Mouse (Mus musculus) forebrain, embryonic 14.5 days (tissue): ENCODE data around the gene Atg4d. TPM values are rescaled to one million over a fixed set of nuclear protein-coding genes. Genes with fewer than 3 reads are reported as not detected.
"Not testable (repeated sequence)": the region's sequence is repeated elsewhere in the genome, so short reads cannot be mapped to it uniquely, and the experiment has no call there.

Experiments
- ATAC-seq: fragments of 200-750 bp; cut with Nextera tagmentation; 2 replicates; pipeline ENCODE4 v1.8.0; 2017; ENCODE audit warnings: mild to moderate bottlenecking, moderate library complexity
- DNase-seq: peaks from one replicate; pipeline ENCODE4 v3.0.0-alpha.2; 2015; ENCODE audit warnings: low spot score
- H3K27ac ChIP-seq: fragments of 300-500 bp; sonication (generic); 2 replicates; pipeline ENCODE4 v1.5.1; 2014; ENCODE audit warnings: low read depth, mild to moderate bottlenecking, control low read depth, low read length, moderate library complexity
- H3K27me3 ChIP-seq: fragments of 300-500 bp; sonication (generic); replicated peaks from 2 replicates; pipeline ENCODE4 v1.6.1; 2014; ENCODE audit warnings: low read length, control low read depth, mixed read lengths; ENCODE audit not compliant: control insufficient read depth, insufficient read depth
- H3K36me3 ChIP-seq: fragments of 300-500 bp; sonication (generic); 2 replicates; pipeline ENCODE4 v1.6.1; 2014; ENCODE audit warnings: low read length, control low read depth; ENCODE audit not compliant: control insufficient read depth, insufficient read depth
- H3K4me1 ChIP-seq: fragments of 300-500 bp; sonication (generic); 2 replicates; pipeline ENCODE4 v1.6.1; 2014; ENCODE audit warnings: antibody characterized with exemption, low read length, control low read depth; ENCODE audit not compliant: control insufficient read depth, insufficient read depth
- H3K4me2 ChIP-seq: fragments of 300-500 bp; sonication (generic); 2 replicates; pipeline ENCODE4 v1.6.1; 2014; ENCODE audit warnings: mild to moderate bottlenecking, control low read depth, low read length
- H3K4me3 ChIP-seq: fragments of 300-500 bp; sonication (generic); 2 replicates; pipeline ENCODE4 v1.5.1; 2014; ENCODE audit warnings: low read depth, low read length, control low read depth
- H3K9ac ChIP-seq: fragments of 300-500 bp; sonication (generic); 2 replicates; pipeline ENCODE4 v1.6.1; 2014; ENCODE audit warnings: mild to moderate bottlenecking, low read length, control low read depth, moderate library complexity
- H3K9me3 ChIP-seq: fragments of 300-500 bp; sonication (generic); replicated peaks from 2 replicates; pipeline ENCODE4 v1.6.1; 2016; ENCODE audit warnings: low read length, control low read depth, mixed read lengths; ENCODE audit not compliant: control insufficient read depth
- WGBS: fragments of 180-500 bp; shearing (Covaris S2); extraction: QIAGEN DNeasy Blood & Tissue Kit; methylation state at CpG from one replicate; pipeline ENCODE4 v1.1.7; 2014; 5-methylcytosine and 5-hydroxymethylcytosine counted together
- polyA plus RNA-seq: library from polyadenylated mRNA; unstranded; fragments of >200 nt; fragmentation: Nextera tagmentation; extraction: Ambion mirVana; gene quantifications from 2 replicates; pipeline ENCODE4 v1.2.1, GENCODE M21; 2014

Atg4d gene
- polyA plus RNA-seq, 1 experiment from 2014 or later, result 45.7 TPM

DNA sequence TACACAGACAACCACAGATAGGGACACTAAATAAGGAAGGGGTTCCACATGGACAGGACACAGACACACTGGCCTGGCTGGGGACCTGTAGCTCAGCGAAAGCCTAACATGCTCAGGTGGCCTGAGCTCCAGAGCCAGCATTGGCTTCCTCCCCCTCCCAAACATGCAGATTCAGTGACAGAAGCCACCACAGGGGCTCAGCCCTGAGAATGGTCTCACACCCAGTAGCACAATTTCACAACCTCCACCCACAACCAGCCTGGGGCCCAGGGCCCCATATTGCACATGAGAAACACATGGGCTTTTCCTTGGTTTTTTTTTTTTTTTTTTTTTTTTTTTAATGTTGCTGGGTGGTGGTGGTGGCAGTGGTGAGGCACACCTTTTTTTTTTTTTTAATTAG lies 18.8 kb upstream of the Atg4d start:
- H3K4me1 ChIP-seq, result no peaks in the 10 kb centered on the region
- ATAC-seq (no peak), DNase-seq (no peak)
- H3K9ac ChIP-seq, result no peak overlapping the region
- H3K27me3 ChIP-seq, result peaks cover 77% of the 10 kb centered on the region
- no peaks in the 10 kb centered on the region for H3K9me3 ChIP-seq
- 84% methylated on average over 1 of the region's 1 CpGs for WGBS
- no peak overlapping the region for H3K4me2 ChIP-seq
- no peak overlapping the region for H3K27ac ChIP-seq
- no peaks in the 10 kb centered on the region for H3K36me3 ChIP-seq
- H3K4me3 ChIP-seq, result no peak overlapping the region

DNA sequence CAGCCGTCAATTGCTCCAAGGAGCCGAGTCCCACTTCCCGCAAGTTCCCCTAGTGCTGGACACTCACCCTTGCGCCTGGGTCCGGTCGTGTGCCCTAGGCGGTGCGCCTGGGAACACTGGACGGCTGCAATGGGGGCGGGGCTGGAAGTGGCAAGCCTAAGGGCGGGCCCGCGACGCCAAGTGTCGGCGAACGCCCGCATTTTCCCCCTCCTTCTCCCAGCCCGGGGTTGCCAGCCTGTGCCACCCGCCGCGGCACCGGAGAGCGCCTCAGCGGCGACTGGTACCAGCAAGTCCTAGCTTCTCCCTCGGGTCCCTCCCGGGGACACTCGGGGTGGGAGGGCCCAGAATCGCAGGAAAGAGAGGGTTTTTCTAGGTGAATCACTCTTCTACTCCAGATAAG lies 16.8 kb upstream of the Atg4d start, which contains the start of gene S1pr5:
Gene S1pr5 (minus strand): TSS at position 118 of the 400 bp plus-strand sequence.
- Histone ChIP-seq H3K4me3 (no peak within 1 kb of the TSS), H3K27ac (no peak within 1 kb of the TSS), H3K36me3 (no peaks in the 10 kb centered on the region), H3K4me2 (peak within 1 kb of the TSS; percentile 10; the same call in 1 of the 2 replicates), H3K27me3 (peaks cover 66% of the 10 kb centered on the region), H3K4me1 (no peaks in the 10 kb centered on the region), H3K9me3 (no peaks in the 10 kb centered on the region), H3K9ac (no peak within 1 kb of the TSS)
- DNase-seq (no peak), ATAC-seq (no peak)
- 2% methylated on average over 30 of the region's 30 CpGs for WGBS

DNA sequence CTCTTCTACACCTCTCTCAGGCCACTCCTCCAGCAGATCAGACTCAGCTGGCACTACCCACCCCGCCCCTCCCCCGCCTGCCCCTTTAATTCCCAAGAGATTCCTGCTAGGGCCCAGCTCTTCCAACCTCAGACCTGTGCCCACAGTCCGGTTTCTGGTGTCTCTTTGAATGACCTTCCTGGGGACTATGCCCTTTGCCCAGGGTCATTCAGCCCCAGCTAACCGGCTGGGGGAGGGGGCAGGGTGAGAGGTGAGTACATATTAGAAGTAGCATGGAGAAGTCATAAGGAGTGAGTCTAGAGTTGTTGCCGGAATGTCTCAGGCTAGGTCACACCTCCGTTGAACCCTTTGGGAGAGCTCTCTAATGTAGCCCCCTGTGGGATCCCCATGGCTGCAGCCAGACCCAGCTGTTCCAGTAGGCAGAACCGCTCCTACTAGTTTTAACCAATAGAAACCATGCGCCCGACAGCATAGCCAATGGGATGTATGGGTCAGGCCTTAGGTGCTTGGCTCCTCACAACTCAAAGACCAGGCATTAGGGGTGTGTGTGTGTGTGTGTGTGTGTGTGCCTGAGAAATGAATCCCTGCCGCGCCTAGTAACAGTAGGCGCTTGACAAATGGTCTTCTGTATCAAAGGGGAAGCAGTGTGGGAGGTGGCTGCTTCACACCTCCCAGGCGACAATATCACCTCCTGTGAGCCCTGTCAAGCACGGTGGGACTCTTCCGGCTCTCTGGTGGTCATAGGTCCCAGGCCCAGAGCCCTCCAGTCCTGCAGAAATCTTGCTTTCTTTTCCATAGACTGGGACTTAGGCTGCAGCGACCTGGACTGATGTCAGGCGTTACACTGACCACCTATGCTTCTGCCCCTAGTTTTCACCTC lies 15.2 kb upstream of the Atg4d start:
- WGBS, result 48% methylated on average over 17 of the region's 17 CpGs
- H3K27me3 ChIP-seq, result peaks cover 51% of the 10 kb centered on the region
- no peak for DNase-seq

DNA sequence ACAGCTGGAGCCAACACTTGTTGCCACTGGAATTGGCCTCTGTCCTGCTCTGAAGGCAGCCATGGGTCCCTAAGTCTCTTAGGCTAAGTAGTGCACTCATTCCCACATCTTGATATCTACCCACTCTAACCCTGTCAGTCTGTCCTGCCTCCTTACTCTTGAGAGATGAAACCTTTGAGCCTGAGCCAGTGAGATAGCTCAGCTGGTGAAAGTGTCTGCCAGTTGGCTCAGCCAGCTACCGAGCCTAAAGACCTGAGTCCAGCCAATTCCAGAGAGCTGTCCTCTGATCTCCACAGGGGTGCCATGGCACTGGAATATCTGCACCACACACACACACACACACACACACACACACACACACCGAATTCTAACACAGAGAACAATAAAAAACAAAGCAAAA lies 14.6 kb upstream of the Atg4d start:
- ATAC-seq (no peak), DNase-seq (no peak)
- 50% methylated on average over 2 of the region's 2 CpGs for WGBS
- no peak overlapping the region for H3K27ac ChIP-seq
- no peaks in the 10 kb centered on the region for H3K4me1 ChIP-seq
- H3K27me3 ChIP-seq, result peaks cover 44% of the 10 kb centered on the region
- H3K36me3 ChIP-seq, result no peaks in the 10 kb centered on the region
- H3K9me3 ChIP-seq, result no peaks in the 10 kb centered on the region
- H3K4me3 ChIP-seq, result no peak overlapping the region
- H3K4me2 ChIP-seq, result no peak overlapping the region
- no peak overlapping the region for H3K9ac ChIP-seq

More for the DNA sequence above, 15.2 kb upstream of the Atg4d start:
- ATAC-seq, result no peak
- H3K9me3 ChIP-seq, result no peaks in the 10 kb centered on the region
- H3K36me3 ChIP-seq, result no peaks in the 10 kb centered on the region
- H3K4me3 ChIP-seq, result no peak overlapping the region
- no peak overlapping the region for H3K4me2 ChIP-seq
- H3K9ac ChIP-seq, result no peak overlapping the region
- no peak overlapping the region for H3K27ac ChIP-seq
- H3K4me1 ChIP-seq, result no peaks in the 10 kb centered on the region

DNA sequence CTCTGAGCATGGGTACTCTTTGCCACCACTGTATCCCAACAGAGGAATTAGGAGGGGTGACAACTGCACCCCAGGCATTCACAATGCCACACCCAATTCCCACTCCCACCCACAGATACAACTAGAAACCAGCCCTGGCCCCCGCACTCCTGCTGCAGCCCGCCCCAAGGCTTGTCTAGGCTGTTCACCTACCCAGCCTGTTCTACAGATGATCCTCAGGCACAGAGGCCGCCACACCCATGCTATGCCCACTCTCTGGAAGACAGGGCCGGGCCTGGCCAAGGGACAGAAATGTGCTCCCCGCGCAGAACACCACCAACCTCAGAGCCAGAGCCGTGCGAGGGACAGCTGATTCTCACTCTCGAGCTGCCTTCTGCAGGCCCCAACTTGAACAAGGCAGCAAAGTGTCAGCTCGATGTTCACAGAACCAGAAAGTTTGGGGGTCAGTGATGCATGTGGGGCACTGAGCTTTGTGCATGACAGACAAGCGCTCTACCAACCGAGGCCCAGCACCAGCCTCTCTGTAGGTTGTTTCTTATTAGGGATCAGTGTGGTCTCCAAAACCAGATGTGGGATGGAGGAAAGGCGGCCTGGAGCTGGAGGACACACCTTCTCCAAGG lies 13.9 kb upstream of the Atg4d start:
- Histone ChIP-seq H3K27me3 (peaks cover 37% of the 10 kb centered on the region), H3K4me1 (no peaks in the 10 kb centered on the region), H3K9me3 (no peaks in the 10 kb centered on the region), H3K9ac (no peak overlapping the region), H3K27ac (no peak overlapping the region), H3K36me3 (no peaks in the 10 kb centered on the region), H3K4me2 (no peak overlapping the region), H3K4me3 (no peak overlapping the region)
- 75% methylated on average over 13 of the region's 13 CpGs for WGBS
- no peak for ATAC-seq
- DNase-seq, result no peak

DNA sequence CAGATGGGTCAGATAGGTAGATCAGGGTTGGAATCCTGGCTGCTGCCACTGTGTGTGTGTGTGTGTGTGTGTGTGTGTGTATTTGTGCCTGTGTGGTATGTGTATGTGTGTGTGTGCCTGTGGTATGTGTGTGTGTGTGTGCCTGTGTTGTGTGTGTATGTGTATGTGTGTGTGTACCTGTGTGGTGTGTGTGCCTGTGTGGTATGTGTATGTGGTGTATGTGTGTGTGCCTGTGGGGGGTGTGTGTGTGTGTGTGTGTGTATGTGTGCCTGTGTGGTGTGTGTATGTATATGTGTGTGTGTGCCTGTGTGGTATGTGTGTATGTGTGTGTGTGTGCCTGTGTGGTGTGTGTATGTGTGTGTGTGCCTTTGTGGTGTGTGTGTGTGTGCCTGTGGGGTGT lies 10.4 kb upstream of the Atg4d start:
- Histone ChIP-seq H3K27me3 (peaks cover 13% of the 10 kb centered on the region), H3K4me2 (no peak overlapping the region), H3K9ac (no peak overlapping the region), H3K27ac (no peak overlapping the region), H3K36me3 (no peaks in the 10 kb centered on the region), H3K9me3 (no peaks in the 10 kb centered on the region), H3K4me1 (no peaks in the 10 kb centered on the region), H3K4me3 (no peak overlapping the region)
- ATAC-seq (no peak), DNase-seq (no peak)

DNA sequence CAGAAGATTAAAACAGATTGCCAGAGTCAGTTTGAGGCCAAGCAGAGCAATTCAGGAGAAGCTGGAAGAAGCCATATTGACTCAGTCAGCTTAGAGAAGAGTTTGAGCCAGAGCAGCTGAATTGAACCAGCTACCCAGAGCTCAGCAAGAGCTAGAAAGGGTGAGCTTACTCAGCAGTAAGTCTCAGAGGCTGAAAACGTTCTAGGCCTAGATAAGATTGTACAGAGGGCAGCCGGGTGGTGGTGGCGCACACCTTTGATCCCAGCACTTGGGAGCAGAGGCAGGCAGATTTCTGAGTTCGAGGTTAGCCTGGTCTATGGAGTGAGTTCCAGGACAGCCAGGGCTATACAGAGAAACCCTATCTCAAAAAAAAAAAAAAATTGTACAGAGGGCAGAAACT lies 8.7 kb upstream of the Atg4d start:
- H3K4me1 ChIP-seq, H3K4me2 ChIP-seq, H3K4me3 ChIP-seq, H3K9ac ChIP-seq, H3K36me3 ChIP-seq, DNase-seq, H3K9me3 ChIP-seq, ATAC-seq, H3K27me3 ChIP-seq, H3K27ac ChIP-seq: not testable (repeated sequence)
- 86% methylated on average over 4 of the region's 4 CpGs for WGBS

DNA sequence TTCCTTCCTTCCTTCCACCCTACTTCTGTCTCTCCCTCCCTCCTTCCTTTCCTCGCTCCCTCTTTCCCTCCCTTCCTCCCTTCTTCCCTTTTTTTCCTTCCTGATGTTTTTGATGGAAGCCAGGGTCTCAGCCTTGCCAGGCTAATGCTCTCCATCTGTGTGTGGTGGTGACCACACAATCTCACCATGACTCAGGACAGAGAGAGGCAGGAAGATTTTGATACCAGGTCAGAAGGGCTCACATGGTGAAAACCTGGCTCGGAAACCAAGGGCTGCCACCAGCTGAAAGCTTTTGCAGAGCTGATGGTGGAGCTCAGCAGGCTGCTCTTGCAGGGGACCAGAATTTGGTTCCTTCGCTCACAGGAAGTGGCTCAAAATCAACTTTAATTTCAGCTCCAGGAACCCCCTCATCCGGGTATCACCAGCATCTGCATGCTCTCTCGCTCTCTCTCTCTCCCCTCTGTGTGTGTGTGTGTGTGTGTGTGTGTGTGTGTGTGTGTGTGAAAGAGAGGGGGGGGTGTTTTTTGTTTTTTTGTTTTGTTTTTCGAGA lies 4.5 kb upstream of the Atg4d start:
- H3K9ac ChIP-seq, result no peak overlapping the region
- DNase-seq, result no peak
- H3K27me3 ChIP-seq, result 0 out of 2 replicates have a peak, but pooled peaks cover 3% of the 10 kb centered on the region
- no peaks in the 10 kb centered on the region for H3K9me3 ChIP-seq
- H3K4me1 ChIP-seq, result no peaks in the 10 kb centered on the region; the same call in 1 of the 2 replicates
- no peak overlapping the region for H3K27ac ChIP-seq
- WGBS, result 81% methylated on average over 6 of the region's 6 CpGs
- ATAC-seq, result no peak
- H3K36me3 ChIP-seq, result no peaks in the 10 kb centered on the region
- no peak overlapping the region for H3K4me2 ChIP-seq
- H3K4me3 ChIP-seq, result no peak overlapping the region

DNA sequence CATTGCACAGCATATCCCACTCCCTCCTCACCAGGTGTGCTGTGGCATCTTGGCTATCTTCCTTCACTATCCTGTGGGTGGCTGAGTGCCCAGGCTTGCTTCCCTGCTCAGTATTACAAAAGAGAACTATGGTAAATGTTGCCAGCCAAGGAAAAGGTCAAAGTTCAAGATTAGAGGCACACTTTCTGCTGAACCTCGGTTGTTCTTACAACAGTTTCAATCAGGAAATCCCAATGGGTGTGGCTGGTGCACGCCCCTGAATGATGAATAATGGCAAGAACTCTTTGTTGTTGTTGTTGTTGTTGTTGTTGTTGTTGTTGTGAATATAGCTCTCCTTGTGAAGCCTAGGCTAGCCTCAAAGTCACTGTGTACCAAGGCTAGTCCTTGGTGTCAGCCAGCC lies 3.3 kb upstream of the Atg4d start:
- H3K27me3 ChIP-seq, result 0 out of 2 replicates have a peak, but pooled peaks cover 3% of the 10 kb centered on the region
- H3K4me2 ChIP-seq, result no peak overlapping the region
- no peaks in the 10 kb centered on the region for H3K9me3 ChIP-seq
- no peak overlapping the region for H3K9ac ChIP-seq
- DNase-seq, result no peak
- H3K4me1 ChIP-seq, result peaks cover 8% of the 10 kb centered on the region
- H3K36me3 ChIP-seq, result peaks cover 3% of the 10 kb centered on the region; the same call in 1 of the 2 replicates
- no peak overlapping the region for H3K4me3 ChIP-seq
- H3K27ac ChIP-seq, result no peak overlapping the region
- no peak for ATAC-seq
- WGBS, result 55% methylated on average over 2 of the region's 2 CpGs
